Mouse (Mus musculus) kidney, postnatal 4 days (tissue): ENCODE results near the gene Dnm3.

Experiments used
- DNase-seq, 2 experiments: peaks; one replicate each; pipeline ENCODE4 v3.0.0; 2021; ENCODE audit warnings: mixed read lengths in 2 of 2

The Dnm3 gene

DNA sequence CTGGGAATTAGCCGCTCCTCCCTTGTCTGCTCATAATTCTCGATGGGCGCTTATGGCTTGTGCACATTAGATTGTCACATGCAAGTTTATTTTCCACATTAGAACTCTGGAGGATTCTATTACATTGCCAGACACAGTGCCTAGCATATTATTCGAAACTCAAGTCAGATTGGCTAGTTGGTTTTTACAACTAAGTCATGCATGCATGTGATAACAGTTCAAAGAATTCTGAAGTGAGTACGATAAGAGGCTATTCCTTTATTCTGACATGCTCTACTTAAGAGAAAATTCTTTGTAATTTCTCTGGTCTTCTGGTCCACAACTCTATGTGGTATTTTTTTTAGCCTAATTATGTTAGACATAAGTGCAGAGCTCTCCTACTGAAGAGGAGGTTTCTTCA, 320.2 kb downstream of the Dnm3 start:
- no peak for DNase-seq

DNA sequence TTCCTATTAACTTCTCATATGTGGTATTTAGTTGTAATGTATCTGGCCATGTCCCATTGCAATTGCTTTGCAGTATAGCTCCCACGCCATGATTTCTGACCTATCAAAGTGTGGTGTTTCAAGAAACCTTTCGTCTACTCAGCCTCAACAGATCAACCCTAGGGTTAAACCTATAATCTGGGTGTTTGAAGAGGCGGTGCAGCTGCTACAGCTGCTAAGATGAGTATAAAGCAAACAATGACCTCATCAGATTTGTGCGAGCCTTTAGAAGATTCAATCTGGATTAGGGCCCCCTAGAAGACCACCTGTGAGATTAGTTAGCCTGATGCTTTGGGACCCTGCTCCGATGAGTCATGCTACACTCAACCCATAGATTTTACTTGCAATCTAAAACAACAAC, 321.0 kb downstream of the Dnm3 start:
- no peak for DNase-seq

DNA sequence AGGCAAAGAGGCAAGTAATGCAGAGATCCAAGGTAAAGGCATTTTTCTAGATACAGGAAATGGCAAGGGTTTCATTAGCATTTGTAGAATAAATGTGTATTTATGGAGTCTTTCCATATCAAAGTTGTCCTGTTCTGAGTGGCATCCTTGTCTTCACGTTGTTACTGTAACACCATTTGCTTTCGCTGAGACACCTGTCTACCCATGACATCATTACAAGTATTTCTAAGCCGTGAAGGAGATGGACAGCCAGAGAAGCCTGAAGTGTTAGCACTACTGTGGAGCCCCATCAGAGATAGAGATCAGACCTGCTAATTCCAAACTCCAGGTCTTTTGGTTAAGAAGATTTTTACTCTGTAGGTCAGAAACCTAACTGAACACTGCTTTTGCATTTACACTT, 322.3 kb downstream of the Dnm3 start:
- no peak for DNase-seq

DNA sequence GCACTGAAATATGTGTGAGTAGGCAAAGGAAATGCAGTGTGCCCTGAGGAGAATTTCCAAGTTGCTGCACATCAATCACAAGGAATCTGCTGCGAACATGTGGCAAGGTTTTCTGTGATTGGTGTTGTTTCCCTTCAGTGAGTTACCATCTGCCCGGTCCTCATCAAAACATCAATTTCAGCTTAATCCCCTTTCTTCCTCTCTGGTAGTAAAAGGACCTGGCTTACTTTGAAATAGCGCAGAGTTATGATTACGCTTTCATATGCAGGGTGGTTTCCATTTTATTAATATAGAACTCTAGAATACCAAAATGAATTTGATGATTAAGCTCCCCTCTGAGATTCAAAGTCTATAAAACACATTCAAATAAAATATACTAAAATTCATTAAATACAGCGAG, 324.7 kb downstream of the Dnm3 start:
- no peak for DNase-seq

DNA sequence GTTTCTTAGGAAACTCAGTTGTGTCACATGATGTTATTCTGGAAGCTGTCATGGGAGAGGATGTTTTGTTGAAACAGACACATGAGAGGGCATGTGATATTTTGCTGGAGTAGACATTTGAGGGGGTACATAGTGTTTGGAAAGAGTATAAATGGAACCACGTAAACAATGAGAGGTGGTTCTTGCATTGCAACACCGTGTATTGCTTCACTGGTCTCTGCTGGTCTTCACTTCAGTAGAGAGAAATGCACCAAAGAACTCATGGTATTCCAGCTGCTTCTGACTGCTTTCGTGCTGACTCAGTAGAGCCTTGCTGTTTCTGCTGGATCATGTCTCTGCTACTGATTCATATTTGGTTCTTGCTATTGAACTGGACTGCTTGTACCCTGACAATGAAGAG, 328.1 kb downstream of the Dnm3 start:
- no peak for DNase-seq

- DNase-seq, result no peak
Observed at GRCm38 (mm10) chr1:162147554-162147953, 330.3 kb downstream of the Dnm3 start.

GRCm38 (mm10) chr1:162145748-162146147, 332.1 kb downstream of the Dnm3 start:
- no peak for DNase-seq

DNA sequence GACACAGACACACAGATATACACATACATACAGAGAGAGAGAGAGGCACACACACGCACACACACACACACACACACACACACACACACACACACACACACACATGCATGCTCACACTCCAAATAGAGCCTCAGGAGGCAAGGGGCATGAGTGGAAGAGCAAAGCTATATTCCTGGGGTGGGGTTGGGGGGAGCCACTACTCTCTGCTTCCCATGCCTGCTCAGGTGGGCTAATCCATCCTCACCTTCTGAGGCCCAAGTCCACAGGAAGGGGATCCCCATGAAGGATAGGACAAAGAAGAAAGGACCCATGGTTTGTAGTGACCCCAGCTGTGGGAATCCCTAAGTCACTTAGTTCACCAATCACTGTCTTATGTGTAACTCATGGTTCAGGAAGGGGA, 332.8 kb downstream of the Dnm3 start:
- DNase-seq, result no peak

DNA sequence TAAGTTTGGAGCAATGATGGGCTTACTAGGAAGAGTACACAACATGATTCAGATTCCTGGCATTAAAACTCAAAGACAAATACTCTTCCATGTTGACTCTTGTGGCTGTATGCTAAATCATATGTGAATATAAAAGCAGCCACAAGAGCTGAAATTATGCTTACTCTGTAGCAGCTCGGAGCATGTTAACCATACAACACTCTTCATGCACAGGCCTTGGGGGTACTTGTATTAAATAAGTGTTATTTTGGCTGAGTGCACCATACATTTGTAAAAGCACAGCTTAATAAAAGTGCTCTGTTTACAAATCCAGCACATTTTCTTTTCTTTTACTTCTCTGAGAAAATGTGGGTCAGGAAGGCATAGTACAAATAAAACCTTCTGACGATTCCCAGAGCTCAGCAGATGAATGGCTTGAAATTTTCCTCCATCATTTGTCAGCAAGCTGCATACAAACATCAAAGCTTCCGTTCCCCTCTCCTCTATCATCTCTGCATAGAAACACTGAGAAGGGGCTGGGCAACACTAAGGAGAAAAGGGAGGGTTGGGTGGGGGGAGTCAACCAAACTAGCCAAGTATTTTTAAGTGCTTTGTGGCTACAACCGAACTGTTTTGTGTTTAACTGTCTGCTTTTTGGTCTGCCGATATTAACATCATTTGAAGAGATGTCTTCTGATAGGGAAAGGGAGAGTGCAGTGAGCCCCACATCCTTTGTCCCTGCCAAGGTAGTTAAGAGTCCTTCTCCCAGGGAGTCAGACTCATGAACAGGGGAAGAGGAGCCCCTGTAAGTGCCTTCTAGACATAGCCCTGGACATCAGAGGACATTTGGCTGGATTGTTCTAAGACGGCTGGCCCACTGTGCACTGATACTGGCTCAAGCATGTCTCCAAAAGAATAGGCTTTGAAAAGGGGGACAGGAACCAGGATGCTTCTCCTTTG, 333.6 kb downstream of the Dnm3 start:
- DNase-seq, result no peak

GRCm38 (mm10) chr1:162142285-162142684, 335.5 kb downstream of the Dnm3 start:
- DNase-seq, result no peak

DNA sequence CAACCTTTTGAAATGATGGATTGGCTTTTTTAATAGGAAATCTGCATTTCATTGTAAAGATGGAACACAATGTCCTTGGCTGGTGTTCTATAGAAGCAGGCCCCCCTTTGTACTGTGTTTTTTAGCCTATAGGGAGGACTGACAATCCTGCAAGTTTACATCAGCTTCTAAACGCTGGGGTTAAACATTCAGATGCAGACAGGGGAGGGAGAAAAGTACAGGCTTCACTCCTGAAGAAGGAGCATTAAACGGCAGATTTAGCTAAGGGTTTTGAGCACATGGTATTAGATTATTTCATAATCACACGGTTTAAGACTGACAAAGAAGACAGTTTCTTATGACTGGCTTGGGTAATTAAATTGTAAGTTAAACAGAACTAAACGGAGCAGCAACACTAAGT, 341.5 kb downstream of the Dnm3 start:
- no peak for DNase-seq

GRCm38 (mm10) chr1:162135451-162136213, 342.2 kb downstream of the Dnm3 start:
- DNase-seq, result no peak

GRCm38 (mm10) chr1:162134651-162135066, 343.2 kb downstream of the Dnm3 start:
- DNase-seq, result peak in 1 of 2 experiments; percentile 30

- DNase-seq, result no peak
Observed at GRCm38 (mm10) chr1:162132908-162133641, 344.8 kb downstream of the Dnm3 start.

DNA sequence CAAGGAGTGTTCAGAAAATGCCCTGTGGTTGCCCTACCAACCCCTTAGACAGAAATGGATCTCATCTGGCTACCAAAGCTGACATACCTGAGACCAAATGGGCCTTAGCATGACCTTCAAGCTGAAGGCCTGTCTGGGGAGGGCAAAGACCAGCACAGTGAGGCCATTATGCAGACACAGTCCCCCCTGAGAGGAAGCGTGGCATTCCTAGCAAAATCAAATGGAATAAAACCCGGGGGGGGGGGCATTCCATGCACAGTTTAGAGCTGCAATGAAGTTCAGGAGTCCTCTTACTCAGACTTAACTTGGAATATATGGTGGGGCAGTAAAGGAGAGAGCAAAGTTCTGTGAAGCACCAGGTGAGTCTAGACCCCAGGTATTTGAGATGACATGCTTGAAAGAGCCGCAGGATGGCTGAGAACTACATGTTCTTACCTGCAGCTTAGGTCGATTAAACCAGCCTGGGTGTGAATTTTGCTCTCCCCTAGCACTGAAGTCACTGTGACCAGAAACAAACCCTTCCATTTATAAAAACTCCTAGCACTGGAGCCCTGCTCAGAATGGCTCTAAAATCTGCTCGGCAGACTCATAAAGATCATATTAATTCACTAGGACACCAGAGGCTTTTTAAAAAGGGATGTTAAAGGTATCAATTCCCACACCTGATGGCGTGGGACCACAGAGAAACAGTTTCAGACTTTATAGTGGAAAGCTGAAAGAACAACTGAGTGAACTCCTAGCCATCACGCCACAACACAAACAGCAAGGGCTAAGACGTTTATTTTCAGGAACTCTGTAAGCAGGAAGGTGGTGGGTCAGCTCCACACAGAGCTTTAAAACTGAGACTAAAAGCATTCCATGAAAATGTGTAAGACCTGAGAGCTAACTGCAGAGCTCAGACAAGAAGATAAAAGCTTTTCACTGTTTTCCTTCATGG, 350.7 kb downstream of the Dnm3 start:
- peak in 1 of 2 experiments; percentile 11 for DNase-seq

DNA sequence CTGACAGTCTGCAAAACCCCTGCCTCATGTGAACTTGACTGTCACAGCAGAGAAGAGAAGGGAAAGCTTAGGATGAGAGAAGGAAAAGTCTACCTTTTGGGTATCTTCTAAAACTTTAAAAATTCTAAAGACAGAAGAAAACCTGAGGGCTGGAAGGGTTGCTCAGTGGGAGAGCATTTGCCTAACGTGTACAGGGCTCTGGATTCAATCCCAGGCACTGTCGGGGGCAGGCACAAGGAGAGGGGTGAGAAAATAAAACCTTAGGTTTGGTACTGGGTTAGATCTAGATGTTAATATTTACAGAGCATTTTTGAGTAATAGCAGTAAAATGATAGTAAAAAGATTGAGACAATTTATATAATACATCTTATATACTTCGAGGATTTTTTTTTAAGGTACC, 353.4 kb downstream of the Dnm3 start:
- DNase-seq, result no peak

GRCm38 (mm10) chr1:162121441-162122200, 356.2 kb downstream of the Dnm3 start:
- DNase-seq, result no peak

- DNase-seq, result peak; percentile 16 to 27
Observed at GRCm38 (mm10) chr1:162109437-162109813, 368.4 kb downstream of the Dnm3 start.

DNA sequence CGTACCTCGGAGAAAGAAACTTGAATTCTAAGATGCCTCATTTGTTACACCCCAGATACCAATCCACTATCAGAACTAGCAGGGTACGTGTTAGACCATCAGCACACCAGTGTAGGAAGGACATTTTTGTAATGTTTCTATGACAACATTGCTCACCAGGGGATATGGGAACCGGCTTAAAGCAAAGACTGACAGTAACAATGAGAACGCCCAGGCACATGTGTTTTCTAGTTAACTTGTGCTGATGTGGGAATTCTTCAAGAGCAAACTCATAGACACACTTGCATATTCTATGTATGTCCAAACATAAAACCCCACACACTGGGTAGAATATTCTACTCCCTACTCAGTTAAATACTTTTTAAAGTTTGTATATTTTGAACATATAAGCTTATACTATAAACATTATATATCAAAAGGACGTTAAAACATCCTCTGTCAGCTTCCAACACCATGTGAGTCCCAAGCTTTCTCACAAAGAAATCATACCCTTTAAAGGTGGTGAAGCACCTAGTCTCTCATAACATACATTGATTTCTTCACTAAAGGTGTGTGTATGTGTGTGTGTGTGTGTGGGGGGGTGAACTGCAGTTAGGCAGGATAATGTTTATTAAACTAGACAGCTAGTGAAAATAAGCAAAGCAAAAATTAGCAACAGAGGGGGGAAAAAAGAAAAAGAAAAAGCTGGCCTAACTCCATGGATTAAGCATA, 369.0 kb downstream of the Dnm3 start:
- no peak for DNase-seq

DNA sequence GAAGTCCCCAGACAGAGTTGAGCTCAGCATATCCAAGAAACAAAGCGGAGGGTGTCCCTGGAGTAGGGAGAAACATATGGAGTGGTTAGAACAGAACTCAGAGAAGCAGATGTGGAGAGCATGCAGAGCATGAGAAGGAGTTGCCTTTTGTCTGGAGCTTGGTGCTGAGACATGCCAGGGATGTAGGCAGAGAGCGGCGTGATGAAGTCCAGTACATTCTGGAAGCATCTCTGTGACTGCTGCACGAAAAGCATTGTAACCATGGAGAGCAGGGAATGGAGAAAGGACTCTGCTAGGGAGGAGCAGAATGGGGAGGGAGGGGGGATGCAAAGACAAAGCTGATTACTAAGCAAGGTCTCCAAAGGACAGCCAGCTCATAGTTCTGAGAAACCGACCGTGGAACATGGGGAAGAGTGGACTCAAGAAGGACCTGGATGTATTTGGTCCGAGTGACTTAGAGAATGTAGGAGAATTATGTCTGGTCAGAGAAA, 369.6 kb downstream of the Dnm3 start:
- DNase-seq, result no peak
